Mouse (Mus musculus): ENCODE data around the gene Dennd4a.

Gene Dennd4a

DNA sequence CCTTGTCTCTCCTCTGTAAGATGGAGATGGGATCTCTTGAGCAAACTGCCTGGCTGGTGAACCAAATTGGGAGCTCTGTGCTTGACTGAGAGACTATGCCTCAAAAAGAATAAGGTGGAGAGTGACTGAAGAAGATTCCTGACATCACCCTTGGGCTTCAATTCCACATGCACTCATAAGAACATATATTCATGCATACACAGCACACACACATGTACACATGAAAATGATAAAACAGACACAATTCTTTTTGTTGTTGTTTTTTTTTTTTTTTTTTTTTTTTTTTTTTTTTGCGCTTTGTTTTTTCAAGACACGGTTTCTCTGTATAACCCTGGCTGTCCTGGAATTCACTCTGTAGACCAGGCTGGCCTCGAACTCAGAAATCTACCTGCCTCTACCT is 146.1 kb downstream of the Dennd4a start:
- DNase-seq (ENCODE audit: low read depth, low spot score) = no peak

- peak; percentile 98 for DNase-seq (ENCODE audit: low read depth, low spot score)
Measured at GRCm38 (mm10) chr9:64960117-64960977, 149.2 kb downstream of the Dennd4a start, which contains the start of gene Ints14. Gene Ints14 (plus strand): TSS chr9:64960905.

GRCm38 (mm10) chr9:64960978-64961320 is 149.8 kb downstream of the Dennd4a start:
- no peak for DNase-seq (ENCODE audit: low read depth, low spot score)

Measured in ZHBTc4 (cell line).